Mouse (Mus musculus) ES-E14 (cell line): Measurements from ENCODE around the gene Aldh6a1.

Experiments
- CHD2 ChIP-seq: IDR thresholded peaks from 2 replicates; pipeline ENCODE4 v1.6.1; 2014; ENCODE audit warnings: mild to moderate bottlenecking, low read depth, low read length, inconsistent platforms
- HCFC1 ChIP-seq: IDR thresholded peaks from 2 replicates; pipeline ENCODE4 v1.6.1; 2012; ENCODE audit warnings: low read length, inconsistent platforms, borderline replicate concordance; ENCODE audit not compliant: insufficient read depth
- MAFK ChIP-seq: IDR thresholded peaks from 2 replicates; pipeline ENCODE4 v1.6.1; 2014; ENCODE audit warnings: mild to moderate bottlenecking, low read depth, low read length, inconsistent platforms; ENCODE audit not compliant: insufficient read depth

GRCm38 (mm10) chr12:84451801-84452200, 997 bp upstream of the Aldh6a1 start:
- TF ChIP-seq CHD2: no peak
- TF ChIP-seq MAFK: no peak
- no peak for TF ChIP-seq HCFC1
